Mouse (Mus musculus): ENCODE results near the gene Zfp462.

DNA sequence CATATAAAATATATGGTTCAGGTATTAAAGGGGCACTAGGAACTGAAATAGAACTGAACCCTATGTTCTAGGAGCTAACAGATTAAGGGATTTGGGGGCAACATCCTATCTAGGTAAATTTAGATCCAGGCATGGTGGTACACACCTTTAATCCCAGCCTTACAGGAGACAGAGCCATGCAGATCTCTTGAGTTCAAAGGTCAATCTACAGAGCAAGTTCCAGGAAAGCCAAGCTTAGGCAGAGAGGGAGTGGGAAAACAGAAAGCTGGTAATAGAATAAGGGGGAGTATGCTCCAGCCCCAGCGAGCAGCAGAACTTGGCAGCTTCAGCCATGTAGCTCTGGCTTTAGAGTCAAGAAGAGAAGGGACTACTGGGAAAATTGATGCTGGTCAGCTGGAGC, 50.4 kb downstream of the Zfp462 start:
- TF ChIP-seq POLR2A (IDR thresholded peaks at IDR 0.05; ENCODE audit: borderline replicate concordance, low read depth, low read length): no peak
- TF ChIP-seq CTCF (IDR thresholded peaks at IDR 0.05; ENCODE audit: low read depth, low read length): no peak

Measured in bone marrow macrophage, adult 2 months (primary cell).